Mouse (Mus musculus) embryonic fibroblast, embryonic 13.5 days (primary cell): ENCODE measurements around the gene Pbld2. TPM values are rescaled to one million over a fixed set of nuclear protein-coding genes. Genes with fewer than 3 reads are reported as not detected.

ENCODE experiments used
- H3K27ac ChIP-seq: 2 replicates; pipeline ENCODE4 v1.5.1; 2012; ENCODE audit warnings: low read length, control low read depth, inconsistent platforms; ENCODE audit not compliant: insufficient read depth
- H3K4me1 ChIP-seq: 2 replicates; pipeline ENCODE4 v1.6.1; 2011; ENCODE audit warnings: low read length; ENCODE audit not compliant: control insufficient read depth, insufficient read depth
- H3K4me3 ChIP-seq: 2 replicates; pipeline ENCODE4 v1.5.1; 2011; ENCODE audit warnings: mild to moderate bottlenecking, control low read depth, low read length; ENCODE audit not compliant: insufficient read depth
- CTCF ChIP-seq: IDR thresholded peaks from 2 replicates; pipeline ENCODE4 v1.5.1; 2011; ENCODE audit warnings: mild to moderate bottlenecking, control low read depth, low read length, moderate library complexity, borderline replicate concordance; ENCODE audit not compliant: insufficient read depth
- POLR2A ChIP-seq: IDR thresholded peaks from 2 replicates; pipeline ENCODE4 v1.6.1; 2011; ENCODE audit warnings: low read depth, mild to moderate bottlenecking, control low read depth, low read length, moderate library complexity
- polyA plus RNA-seq: library from polyadenylated mRNA; stranded (reverse); fragments of >200 nt; gene quantifications from 2 replicates; pipeline ENCODE4 v1.2.4, GENCODE M21; 2011; ENCODE audit warnings: low read depth; ENCODE audit not compliant: missing spikeins, insufficient read length

Pbld2 gene
- polyA plus RNA-seq, 1 experiment = not detected

DNA sequence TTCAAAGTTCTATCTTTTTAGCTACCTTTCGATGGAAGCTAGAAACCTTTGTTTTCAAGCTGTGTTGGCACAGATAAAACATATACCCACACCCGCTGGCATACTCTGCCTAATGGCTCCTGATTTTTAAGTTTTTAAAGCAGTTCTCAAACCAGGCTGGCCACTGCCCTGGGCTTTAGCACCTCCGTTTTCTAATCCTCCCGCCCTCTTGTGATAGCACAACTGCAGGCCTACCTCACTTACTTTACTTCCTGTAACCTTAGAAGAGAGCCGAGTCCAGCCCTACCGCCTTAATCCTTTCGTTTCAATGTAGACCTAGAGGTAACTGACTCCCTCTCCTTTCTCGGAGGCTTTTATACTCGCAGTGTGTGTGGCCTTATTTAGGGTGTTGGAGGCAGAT, 20.9 kb upstream of the Pbld2 start:
- TF ChIP-seq CTCF = no peak
- TF ChIP-seq POLR2A = no peak
- H3K4me3 ChIP-seq = no peak overlapping the region

DNA sequence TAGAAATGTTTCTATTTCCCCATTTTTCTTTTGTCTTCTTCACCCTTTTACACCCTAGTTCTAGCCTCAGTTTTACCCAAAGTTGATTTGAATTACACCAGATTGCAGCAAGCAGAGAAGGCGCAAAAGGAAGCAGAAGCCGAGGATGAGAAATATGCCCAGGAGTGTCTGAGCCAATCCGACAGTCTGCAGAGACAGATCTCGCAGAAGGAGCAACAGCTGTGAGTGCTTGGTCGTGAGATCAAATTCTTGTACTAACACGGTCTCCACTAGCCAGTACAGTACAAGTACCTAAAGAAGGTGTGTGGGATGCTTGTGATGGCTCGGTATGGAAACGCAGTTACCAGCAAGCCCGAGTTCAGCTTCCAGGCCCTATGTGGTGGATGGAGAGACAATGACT, 19.6 kb upstream of the Pbld2 start:
- Histone ChIP-seq H3K4me3 (no peak overlapping the region), H3K4me1 (no peaks in the 10 kb centered on the region), H3K27ac (no peak overlapping the region)
- TF ChIP-seq CTCF (no peak), POLR2A (no peak)

More for the DNA sequence above, 20.9 kb upstream of the Pbld2 start:
- no peak overlapping the region for H3K27ac ChIP-seq
- H3K4me1 ChIP-seq = no peaks in the 10 kb centered on the region

DNA sequence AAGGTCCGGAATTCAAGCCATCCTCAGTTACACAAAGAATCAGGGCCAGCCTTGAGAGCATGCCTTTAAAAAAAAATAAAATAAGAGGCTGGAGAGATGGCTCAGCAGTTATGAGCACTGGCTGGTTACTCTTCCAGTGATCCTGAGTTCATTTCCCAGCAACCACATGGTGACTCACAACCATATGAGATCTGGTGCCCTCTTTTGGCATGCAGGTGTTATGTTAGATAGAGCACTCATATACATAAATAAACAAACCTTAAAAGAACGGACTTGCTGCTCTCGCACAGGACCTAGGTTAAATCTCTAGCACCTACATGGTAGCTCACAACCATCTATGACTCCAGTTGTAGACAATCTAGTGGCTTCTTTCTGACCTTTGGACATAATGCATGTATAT, 15.9 kb upstream of the Pbld2 start:
- Histone ChIP-seq H3K4me1 (peaks cover 5% of the 10 kb centered on the region; the same call in 1 of the 2 replicates), H3K4me3 (no peak overlapping the region), H3K27ac (no peak overlapping the region)
- no peak for TF ChIP-seq POLR2A
- no peak for TF ChIP-seq CTCF

DNA sequence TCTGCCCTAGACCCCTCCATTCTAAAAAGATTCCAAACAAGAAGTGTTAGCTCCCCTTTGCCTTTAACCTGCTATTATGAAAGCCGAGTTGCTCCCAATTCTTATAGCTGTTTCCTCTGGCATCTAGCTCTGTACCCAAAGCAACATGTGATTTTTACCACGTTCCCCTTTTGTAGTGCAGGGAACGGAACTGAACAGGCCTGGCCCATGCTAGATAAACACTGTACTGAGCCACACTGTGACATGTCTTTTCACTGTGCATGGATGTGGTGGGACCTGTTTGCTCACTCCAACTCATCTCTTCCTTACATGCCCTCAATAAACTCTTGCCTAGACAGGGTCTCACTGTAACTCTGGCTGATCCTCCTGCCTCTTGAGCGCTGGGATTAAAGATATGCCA, 13.8 kb upstream of the Pbld2 start:
- H3K4me3 ChIP-seq = no peak overlapping the region
- TF ChIP-seq CTCF = no peak
- no peak for TF ChIP-seq POLR2A
- H3K27ac ChIP-seq = peak overlapping the region; percentile 95; the same call in 1 of the 2 replicates
- peaks cover 5% of the 10 kb centered on the region; the same call in 1 of the 2 replicates for H3K4me1 ChIP-seq

DNA sequence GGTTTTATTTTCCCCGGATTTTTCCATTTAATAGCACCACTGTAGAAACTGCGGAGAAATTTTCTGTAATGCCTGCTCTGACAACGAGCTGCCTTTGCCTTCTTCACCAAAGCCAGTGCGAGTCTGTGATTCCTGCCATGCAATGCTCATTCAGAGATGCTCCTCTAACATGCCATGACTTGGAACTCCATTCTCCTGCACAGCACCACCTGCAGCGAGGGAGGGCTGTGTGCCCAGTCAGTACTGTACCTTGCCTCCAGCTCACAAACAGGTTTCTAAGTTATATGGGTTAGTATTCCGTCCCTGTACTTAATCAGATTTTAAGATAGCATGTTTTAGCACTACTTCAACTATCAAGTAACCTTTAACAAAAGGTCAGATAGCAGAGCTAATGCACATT, 12.6 kb upstream of the Pbld2 start:
- H3K4me3 ChIP-seq = no peak overlapping the region
- H3K4me1 ChIP-seq = peaks cover 5% of the 10 kb centered on the region; the same call in 1 of the 2 replicates
- H3K27ac ChIP-seq = peak overlapping the region; percentile 74
- TF ChIP-seq POLR2A = no peak
- TF ChIP-seq CTCF = no peak

DNA sequence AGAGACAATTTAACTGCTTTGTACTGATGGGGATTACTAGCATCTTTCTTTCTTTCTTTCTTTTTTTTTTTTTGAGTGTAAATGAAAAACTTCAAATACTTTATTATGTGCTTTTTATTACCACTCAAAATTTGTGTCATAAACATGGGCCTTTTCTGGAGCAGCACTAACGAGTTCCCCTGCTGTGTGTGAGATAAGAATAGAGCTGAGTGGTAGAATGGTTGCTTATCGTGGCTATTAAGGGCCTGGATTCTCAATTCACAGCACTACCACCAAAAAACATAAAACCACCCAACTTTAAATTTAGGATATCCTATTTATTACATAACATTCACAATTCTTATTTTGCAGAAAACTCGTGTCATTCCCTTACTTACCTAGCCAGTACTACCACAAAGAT, 10.6 kb upstream of the Pbld2 start:
- no peak for TF ChIP-seq CTCF
- peaks cover 5% of the 10 kb centered on the region; the same call in 1 of the 2 replicates for H3K4me1 ChIP-seq
- no peak overlapping the region for H3K27ac ChIP-seq
- no peak overlapping the region for H3K4me3 ChIP-seq

DNA sequence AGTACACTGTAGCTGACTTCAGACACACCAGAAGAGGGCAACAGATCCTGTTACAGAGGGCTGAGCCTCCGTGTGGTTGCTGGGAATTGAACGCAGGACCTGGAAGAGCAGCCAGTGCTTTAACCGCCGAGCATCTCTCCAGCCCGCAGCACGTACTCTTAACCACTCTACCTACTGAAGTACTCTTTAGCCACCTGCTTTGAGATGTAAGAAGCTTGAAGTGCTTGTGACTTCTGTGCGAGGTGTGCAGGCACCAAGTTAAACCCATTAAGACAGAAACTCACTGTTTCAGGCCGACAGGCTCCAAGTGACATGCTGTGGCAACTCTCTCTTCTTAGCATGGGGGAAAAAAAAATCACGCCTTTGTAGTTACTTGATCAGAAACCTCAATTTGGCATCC, 9.9 kb upstream of the Pbld2 start:
- no peak for TF ChIP-seq CTCF
- no peak for TF ChIP-seq POLR2A
- Histone ChIP-seq H3K4me3 (no peak overlapping the region), H3K27ac (no peak overlapping the region), H3K4me1 (peaks cover 5% of the 10 kb centered on the region; the same call in 1 of the 2 replicates)

DNA sequence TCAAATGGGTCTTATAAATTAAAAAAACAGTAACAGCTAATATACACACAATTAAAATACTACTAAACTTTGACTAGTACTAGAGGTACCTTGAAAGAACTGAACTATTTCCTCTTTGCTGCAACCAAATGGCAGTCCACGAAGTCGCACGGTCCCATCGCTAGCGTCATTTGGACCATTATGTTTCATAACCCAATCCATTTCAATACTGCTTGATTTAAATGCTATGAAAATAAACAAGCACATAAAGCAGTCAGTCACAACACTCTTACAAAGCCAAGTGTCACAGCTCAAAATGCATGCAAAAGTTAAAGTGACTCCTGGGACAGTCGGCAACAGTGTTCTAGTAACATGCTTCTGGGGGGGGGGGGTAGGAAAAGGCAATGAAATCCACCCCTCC, 4.8 kb upstream of the Pbld2 start:
- TF ChIP-seq CTCF = no peak
- no peak for TF ChIP-seq POLR2A
- H3K27ac ChIP-seq = no peak overlapping the region

DNA sequence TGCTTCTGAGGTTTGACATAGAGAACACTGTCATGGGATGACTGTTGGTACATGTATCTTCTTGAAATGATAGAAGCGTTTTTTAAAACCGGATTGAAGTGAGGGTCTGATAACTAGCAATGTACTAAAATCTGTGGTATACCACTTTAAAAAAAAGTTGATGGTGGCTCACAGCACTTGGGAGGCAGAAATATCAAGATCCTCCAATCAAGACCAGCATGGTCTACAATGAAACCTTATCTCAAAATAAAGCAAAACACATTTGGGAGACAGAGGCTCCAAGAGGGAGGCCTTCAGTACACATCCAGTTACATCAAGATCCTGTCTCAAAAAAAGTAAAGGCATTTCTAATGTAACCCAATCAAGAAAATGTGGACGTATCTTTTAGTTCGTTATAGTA, 2.4 kb upstream of the Pbld2 start:
- TF ChIP-seq CTCF (no peak), POLR2A (peak; percentile 30; the same call in 1 of the 2 replicates)
- peak overlapping the region; percentile 94 for H3K4me3 ChIP-seq
- H3K27ac ChIP-seq = no peak overlapping the region
- H3K4me1 ChIP-seq = no peaks in the 10 kb centered on the region

More for the DNA sequence above, 4.8 kb upstream of the Pbld2 start:
- no peaks in the 10 kb centered on the region for H3K4me1 ChIP-seq
- no peak overlapping the region for H3K4me3 ChIP-seq

DNA sequence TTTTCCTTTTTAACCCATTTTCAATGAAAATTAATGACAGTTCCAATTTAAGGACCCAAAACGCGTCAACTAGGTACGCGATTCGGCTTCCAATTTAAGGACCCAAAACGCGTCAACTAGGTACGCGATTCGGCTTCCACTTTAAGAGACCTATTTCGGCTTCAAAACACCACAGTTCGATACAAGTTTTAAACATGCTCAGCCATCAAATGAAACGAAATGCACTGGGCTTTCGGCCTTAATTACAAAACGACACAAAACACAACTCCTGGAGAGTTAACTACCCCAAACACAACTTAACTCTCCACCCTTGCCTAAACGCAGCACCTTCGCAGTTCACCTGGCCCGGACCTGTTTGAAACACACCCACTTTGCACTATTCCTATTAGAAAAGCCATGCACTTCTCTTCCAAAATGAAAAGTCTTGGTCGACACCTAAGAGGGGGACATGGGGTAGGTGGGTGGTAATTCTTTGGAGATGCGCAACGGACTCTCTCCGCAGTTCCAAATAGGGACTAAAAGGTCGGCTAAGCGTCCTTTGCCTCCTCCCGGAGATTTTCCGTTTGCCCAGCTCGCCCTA, 1.5 kb upstream of the Pbld2 start:
- Histone ChIP-seq H3K4me3 (peak overlapping the region; percentile 94), H3K4me1 (no peaks in the 10 kb centered on the region), H3K27ac (peak overlapping the region; percentile 98)
- TF ChIP-seq CTCF (no peak), POLR2A (0 out of 2 replicates have a peak, but pooled peaks have one; percentile 8)
